Mouse (Mus musculus) lung, adult 2 months (tissue): ENCODE data around the gene Spsb4.

Experiments used
- CTCF ChIP-seq: fragments of 200-500 bp; IDR thresholded peaks from 2 replicates; pipeline ENCODE4 v1.5.1; 2011; ENCODE audit warnings: mild to moderate bottlenecking, low read length, control low read depth; ENCODE audit not compliant: insufficient read depth
- POLR2A ChIP-seq: fragments of 200-500 bp; IDR thresholded peaks from 2 replicates; pipeline ENCODE4 v1.6.1; 2011; ENCODE audit warnings: low read depth, mild to moderate bottlenecking, control low read depth, low read length, borderline replicate concordance; ENCODE audit errors: extremely low read depth

DNA sequence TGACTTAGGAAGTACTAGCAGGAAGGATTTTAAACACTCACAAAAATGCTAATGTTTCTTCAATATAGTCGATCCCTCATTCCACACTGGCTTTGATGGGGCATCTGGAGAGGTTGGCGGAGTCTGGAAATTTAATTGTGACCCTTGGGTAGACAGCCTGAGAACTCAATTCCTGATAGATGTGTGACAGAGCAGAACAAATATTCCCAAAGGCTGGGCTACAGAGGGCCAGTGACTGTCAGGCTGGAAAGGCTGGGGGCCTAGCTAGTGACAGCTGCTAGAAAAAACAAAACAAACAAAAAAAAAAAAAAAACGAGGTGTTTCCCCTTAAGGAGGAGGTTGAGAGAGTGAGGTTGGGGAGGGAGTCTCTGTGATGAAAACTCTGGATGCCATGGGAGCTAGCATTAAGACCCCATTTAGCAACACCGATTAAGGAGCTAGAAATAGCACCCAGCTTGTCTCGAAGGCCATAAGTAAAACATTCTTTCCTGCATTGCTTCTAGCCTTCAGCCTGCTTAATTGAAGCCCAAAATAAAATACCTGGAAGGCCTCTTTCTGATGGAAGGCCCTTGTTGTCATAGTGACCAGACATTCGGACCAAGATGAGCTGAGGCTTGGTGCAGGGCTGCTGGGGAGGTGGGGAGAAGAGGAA is 61.9 kb downstream of the Spsb4 start:
- TF ChIP-seq POLR2A (no peak), CTCF (no peak)
